Mouse (Mus musculus) mouse embryonic stem cell (cell line): ENCODE measurements around the gene Lrrc28.

ENCODE experiments used
- in situ Hi-C, 2 experiments: fragments of 300-500 bp; cut with MboI; formaldehyde crosslinking; loops; 1 replicate in 1 of 2; 3 replicates in 1 of 2; pipeline ENCODE4 v1.14.3; 2019 to 2020; ENCODE audit warnings: low sequenced_read_pairs in 2 of 2, low pct_unique_long_range_greater_than_20kb in 1 of 2, mixed read lengths in 1 of 2; ENCODE audit not compliant: unreplicated experiment in 1 of 2

Gene Lrrc28

GRCm38 (mm10) chr7:67521731-67522130, 123.3 kb downstream of the Lrrc28 start:
- in situ Hi-C loops, result loop anchor here in 1 of 2 experiments (25.0 kb wide), 1 partner anchor 91 kb away; no protein-coding TSS in a partner anchor

- in situ Hi-C loops, result loop anchor here in 1 of 2 experiments (25.0 kb wide), 1 partner anchor 91 kb away; no protein-coding TSS in a partner anchor
These were observed 124.1 kb downstream of the Lrrc28 start for GRCm38 (mm10) chr7:67520959-67521358.

GRCm38 (mm10) chr7:67520001-67520400, 125.1 kb downstream of the Lrrc28 start:
- in situ Hi-C loops, result loop anchor here in 1 of 2 experiments (25.0 kb wide), 1 partner anchor 92 kb away; no protein-coding TSS in a partner anchor

DNA sequence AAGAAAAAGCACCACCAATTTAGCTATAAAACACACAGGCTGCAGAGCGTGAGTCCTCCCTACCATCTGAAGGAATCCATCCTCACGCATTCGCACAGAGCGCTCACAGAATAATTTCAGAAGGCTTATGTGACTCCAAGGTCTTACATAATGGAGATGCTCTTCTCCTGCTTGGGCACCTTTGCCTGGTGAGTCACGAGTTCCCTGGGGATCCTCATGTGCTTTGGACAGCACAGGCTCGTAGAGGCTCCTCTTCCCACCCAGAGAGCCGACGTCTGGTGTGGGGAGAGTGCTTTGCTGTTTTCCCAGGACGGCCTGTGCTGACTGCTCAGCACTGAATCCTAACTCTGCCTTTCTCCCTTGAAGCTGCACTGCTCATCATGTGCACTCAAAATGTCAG, 129.4 kb downstream of the Lrrc28 start:
- in situ Hi-C loops, result loop anchor here in 1 of 2 experiments (25.0 kb wide), 1 partner anchor 97 kb away; no protein-coding TSS in a partner anchor

DNA sequence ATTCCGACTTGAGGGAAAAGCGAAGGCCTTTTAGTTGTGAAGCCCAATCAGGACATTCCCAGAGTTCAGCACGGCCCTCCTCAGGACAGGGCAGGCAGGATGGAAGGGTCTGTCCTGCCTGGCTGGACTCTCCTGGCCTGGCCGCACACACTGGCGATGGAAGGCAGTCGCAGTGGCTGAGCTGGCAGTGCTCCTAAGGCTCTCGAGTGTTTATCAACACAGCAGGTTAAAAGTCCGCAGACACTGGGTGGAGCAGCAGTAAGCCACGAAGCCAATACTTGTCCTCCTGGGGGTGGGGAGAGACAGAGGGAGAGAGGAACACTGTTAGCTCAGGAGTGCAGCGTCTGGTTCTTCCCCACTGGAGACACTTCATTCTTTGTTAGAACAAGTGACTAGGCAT, 130.2 kb downstream of the Lrrc28 start:
- in situ Hi-C loops, result loop anchor here in 1 of 2 experiments (25.0 kb wide), 1 partner anchor 97 kb away; no protein-coding TSS in a partner anchor

DNA sequence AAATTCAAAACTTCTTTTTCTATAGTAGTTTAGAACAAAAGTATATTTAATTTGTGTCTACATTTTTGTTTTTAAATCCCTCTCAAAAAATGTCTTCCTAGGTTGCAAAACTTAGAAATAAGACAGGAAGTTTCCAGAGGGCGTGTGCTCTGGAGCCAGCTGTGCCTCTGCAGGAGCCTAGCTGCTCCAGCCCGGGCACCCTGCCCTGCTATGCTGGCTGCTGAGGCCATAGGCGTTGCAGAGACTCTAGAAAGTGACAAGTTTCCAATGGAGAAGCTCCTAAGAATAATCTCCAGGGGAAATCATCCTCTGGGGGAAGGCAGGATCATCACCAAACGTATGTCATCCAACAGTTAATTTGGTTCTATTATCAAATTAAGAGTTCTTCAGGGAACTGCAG, 130.7 kb downstream of the Lrrc28 start:
- in situ Hi-C loops, result loop anchor here in 1 of 2 experiments (25.0 kb wide), 1 partner anchor 98 kb away; no protein-coding TSS in a partner anchor

GRCm38 (mm10) chr7:67513656-67514055, 131.4 kb downstream of the Lrrc28 start:
- in situ Hi-C loops, result loop anchor here in 1 of 2 experiments (25.0 kb wide), 1 partner anchor 99 kb away; no protein-coding TSS in a partner anchor

DNA sequence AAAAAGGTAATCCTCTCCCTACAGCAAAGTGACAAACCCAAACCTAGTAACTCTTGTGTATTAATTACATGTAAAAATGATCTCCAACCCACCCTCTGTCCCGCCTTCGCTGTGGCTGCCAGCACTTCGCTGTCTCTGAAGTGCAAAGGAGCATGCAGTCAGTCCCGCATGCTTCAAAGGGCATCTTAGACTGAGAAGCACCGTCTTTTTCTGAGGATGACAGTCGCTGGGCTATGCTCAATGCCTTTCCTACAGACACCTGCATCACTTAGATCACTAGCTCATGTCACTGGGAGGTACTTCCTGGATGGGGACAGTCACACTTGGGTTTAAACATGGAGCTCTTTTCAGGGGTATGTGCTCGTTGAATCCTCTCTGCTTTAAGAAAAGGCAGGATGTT, 133.5 kb downstream of the Lrrc28 start:
- in situ Hi-C loops, result loop anchor here in 1 of 2 experiments (25.0 kb wide), 1 partner anchor 101 kb away; no protein-coding TSS in a partner anchor

- in situ Hi-C loops, result loop anchor here in 1 of 2 experiments (25.0 kb wide), 1 partner anchor 109 kb away; no protein-coding TSS in a partner anchor
These were observed 141.6 kb downstream of the Lrrc28 start for GRCm38 (mm10) chr7:67503281-67504010.

GRCm38 (mm10) chr7:67502631-67503030, 142.4 kb downstream of the Lrrc28 start:
- in situ Hi-C loops, result loop anchor here in 1 of 2 experiments (25.0 kb wide), 1 partner anchor 110 kb away; no protein-coding TSS in a partner anchor

DNA sequence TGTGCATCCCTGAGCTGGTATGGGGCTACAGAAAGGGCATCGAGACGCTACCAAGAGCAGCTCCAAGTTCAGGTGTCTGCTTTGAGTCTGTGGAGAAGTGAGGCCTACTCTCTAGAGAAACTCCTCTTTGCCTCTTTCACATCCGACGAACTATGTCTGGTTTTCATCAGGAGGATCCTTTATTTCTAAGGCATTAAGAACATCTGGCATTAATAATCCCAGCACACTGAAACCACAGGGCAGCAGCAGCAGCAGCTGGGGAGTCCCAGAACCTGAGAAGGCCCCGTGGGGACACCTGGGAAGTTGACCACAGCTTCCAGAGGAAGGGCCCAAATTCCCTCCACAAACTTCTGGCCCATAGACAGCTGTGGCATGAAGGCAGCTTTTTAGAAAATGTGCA, 144.2 kb downstream of the Lrrc28 start:
- in situ Hi-C loops, result loop anchor here in 1 of 2 experiments (25.0 kb wide), 1 partner anchor 111 kb away; no protein-coding TSS in a partner anchor

DNA sequence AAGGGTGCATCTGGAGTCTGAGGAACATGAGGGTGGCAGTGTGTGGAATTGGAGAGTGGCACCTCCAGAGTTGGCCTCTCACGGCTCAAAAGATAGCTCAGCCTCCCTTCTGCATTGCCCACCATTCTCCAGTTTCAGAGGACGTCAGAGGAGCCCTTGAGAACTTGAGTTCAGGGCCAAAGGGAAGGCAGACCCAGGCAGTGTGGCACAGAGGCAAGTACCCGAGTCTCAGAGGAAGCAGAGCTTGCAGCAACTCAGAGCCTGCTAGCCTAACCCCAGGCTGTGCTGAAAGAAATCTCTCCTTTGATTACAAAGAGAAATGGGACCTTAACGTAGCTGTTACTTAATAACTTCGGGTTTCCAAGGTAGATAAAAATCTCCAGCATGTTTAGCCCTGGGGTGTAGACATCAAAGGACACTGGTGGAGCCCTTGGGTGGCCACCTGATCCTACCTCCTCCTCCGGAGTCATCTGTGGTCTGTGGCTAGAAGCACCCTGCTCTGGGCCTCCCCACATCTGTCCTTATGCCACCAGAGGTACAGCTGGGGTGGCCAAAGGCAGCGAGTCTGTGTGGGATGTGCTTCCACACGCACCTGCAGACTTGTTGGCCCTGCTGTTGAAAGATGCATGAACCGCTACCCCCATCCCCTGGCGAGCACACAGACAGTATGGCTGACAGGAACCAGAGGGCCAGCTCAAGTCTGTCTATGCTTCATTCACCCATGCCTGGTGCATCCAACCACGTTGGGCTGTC, 144.8 kb downstream of the Lrrc28 start:
- in situ Hi-C loops, result loop anchor here in 1 of 2 experiments (25.0 kb wide), 1 partner anchor 112 kb away; no protein-coding TSS in a partner anchor

GRCm38 (mm10) chr7:67499516-67499915, 145.6 kb downstream of the Lrrc28 start:
- in situ Hi-C loops, result no loop called here

GRCm38 (mm10) chr7:67493795-67494687, 151.0 kb downstream of the Lrrc28 start:
- in situ Hi-C loops, result no loop called here

DNA sequence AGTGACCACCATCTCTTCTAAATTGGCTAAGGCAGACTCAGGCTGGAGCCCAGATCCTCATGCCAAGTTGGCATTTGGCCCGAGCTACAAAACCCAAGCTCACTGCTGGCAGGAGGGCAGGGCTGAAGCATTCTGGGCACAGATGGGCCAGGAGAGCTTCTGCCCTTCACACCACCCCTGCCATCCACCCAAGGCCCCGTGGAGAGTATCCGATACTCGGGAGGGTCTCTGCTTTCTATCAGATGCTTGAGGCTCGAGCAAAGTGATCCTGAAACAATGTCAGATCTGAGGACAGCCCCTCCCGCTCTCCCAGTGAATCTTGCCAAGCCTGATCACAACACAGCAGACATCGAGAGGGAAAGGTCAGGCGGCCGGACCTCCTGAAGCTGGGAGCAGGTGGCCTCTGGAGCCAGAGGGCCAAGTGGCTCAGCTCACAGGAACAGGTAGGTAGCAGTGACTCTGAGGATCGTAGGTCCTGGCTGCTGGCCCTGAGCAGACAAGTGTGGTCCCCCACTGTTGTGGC, 157.1 kb downstream of the Lrrc28 start:
- in situ Hi-C loops, result no loop called here

DNA sequence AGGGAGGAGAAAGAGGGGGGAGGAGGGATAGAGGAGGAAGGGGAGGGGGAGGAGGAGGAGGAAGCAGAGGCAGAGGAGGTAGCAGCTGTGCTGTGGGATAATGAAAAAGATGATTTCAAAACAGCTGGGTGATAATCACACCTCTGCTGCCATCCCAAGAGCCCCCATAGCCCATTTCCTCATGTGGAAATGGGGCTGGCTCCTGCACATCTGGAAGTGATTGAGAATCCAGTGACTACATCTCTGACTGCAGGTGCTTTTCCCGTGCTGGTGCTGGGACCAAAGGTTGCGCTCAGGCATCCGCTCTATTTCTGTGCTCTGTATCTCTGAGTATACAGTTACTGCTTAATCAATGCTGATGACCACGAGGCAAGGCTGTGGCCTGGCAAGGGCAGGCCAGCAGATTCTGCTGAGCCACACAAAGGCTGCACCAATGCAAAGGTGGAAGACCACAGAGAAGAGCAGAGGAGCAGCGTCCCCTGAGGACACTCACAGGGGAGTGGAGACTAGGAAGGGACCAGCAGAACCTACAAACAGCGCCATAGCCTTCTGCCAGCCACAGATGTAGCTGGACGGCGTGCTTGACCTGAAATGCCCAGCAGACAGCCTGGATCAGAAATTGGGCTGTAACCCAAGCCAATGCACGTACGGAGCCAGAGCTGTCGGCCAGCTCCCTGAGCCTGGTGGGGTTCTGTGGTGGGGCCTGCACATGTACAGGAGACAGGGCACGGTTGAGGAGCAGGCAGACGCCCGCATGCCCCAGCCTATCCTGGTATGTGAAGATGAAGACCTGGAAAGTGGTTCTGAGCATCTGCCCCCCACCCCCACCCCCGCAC, 157.9 kb downstream of the Lrrc28 start:
- in situ Hi-C loops, result no loop called here

DNA sequence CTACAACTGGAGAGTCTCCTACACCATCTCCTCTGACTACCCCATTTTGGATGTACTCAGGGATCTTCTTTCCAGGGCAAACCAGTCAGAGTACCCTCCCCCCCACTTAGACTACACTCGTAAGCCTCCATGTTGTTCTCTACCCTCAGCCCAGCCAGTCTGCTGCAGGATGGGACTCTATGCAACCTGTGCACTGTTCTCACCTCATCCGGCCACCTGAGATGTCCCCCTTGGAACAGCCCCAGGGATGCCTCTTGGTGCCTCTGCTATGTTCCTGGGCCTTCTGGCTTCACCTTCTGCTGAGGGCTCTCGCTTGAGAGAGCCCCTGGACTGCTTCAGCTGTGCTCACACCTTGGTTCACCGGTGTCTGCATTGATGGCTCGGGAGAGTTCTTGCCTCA, 158.7 kb downstream of the Lrrc28 start:
- in situ Hi-C loops, result no loop called here
